Mouse (Mus musculus) left cerebral cortex, postnatal 10 days (tissue): ENCODE measurements around the gene Raet1d. TPM values are rescaled to one million over a fixed set of nuclear protein-coding genes. Genes with fewer than 3 reads are reported as not detected.
"Not testable (repeated sequence)": the region's sequence is repeated elsewhere in the genome, so short reads cannot be mapped to it uniquely, and the experiment has no call there.

Experiments used
- DNase-seq, 2 experiments: peaks; one replicate each; pipeline ENCODE4 v3.0.0; 2021 to 2022; ENCODE audit warnings: low spot score in 2 of 2, mixed read lengths in 1 of 2; ENCODE audit errors: extremely low spot score in 1 of 2
- intact Hi-C: fragments of 180-260 bp; cut with DNase I; formaldehyde crosslinking; loops from one replicate; pipeline ENCODE4 v1.15.1; 2025
- total RNA-seq, 2 experiments: library from RNA; stranded (reverse); gene quantifications; 2 replicates each; pipeline ENCODE4 v1.2.3; 2021

Gene Raet1d
- total RNA-seq = not detected

DNA sequence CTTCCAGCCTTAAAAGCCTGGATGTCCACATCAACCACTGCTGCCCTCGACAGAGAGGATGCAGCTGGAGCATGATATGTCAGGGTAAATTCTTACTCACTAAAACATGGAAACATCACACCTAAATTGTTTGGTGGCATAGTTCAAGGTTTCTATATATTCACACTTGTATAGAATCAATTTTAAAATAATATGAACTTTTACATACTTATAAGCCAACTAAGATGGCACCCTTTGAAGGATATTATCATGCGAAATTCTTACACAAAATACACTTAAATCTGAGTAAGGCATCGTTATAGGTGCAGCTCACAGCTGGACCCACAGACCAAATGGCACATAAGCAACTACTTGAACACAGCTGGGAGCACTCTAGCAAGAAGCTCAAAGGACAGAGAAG lies at the start of gene Raet1d:
Raet1d (plus strand) TSS at position 301 of the 400 bp plus-strand sequence.
- not testable (repeated sequence) for DNase-seq

DNA sequence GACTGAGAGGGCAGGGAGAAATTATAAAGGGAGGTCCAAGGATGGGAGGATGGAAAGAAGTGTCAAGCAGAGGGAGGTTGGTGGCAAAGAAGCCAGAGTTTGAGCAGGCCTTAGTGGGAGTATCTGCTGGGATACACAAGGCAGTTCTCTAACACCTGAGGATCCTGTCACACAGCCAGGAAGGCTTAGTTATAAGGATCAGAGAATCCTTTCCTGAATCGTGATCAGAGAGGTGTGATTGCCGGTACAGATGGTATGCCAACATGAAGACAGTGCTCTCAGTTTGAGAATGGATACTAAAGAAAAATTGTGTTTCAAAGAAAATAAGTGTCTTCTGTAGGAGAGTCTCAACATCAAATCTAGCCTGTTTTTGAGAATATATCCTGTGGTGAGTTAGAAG lies 37.5 kb upstream of the Raet1d start:
- intact Hi-C loops = no loop called here
- no peak for DNase-seq

More for the DNA sequence above, at the start of gene Raet1d:
- intact Hi-C loops = not testable (repeated sequence)

DNA sequence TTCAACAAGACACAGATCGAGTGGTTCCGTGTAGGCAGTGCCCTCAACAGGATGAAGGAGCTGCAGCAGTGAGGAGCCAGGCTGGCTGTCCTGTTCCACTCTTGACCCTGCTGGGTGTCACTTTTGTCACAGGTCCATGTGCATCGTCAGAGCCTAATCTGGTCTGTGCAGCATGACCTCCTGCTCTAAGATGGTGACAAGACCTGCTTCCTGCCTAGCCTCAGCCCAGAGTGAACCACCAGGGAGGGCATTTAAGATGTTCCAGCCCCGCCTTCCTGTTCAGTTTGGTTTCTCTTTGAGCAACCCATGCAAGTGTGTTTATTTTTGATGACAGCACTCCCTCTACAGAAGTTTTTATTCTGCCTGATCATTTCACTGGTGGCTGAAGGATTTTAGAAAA lies 14.6 kb upstream of the Raet1d start:
- DNase-seq, intact Hi-C loops: not testable (repeated sequence)

DNA sequence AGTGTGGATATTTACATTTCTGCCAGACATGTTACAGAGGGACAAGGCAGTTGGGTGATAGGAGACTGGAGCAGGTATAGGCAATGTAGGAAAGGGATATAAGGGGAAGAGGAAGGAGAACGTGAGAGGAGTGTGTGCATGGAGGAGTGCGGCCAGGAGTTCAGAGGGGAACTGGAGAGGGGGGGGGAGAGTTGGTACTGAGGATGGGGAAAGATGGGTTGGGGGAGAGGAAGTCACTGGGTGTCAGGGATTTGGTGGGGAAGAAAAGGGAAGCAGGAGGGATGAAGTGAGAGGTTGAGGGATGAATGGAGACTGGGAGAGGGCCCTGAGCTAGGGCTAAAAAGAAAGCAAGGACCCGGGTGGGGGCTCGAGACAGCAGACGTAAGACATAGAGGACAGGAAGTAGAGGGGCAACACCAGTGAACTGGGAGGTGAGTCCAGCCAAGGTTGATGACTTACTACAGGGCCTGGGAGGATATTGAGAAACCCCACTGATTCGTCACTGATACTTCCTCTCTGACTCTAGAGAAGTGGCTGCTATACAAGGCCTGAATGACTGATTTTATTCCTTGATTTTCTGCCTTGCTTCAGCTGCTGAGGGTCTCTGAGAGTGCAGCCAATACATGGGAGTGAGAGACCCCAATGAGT lies 6.7 kb upstream of the Raet1d start:
- intact Hi-C loops, DNase-seq: not testable (repeated sequence)

DNA sequence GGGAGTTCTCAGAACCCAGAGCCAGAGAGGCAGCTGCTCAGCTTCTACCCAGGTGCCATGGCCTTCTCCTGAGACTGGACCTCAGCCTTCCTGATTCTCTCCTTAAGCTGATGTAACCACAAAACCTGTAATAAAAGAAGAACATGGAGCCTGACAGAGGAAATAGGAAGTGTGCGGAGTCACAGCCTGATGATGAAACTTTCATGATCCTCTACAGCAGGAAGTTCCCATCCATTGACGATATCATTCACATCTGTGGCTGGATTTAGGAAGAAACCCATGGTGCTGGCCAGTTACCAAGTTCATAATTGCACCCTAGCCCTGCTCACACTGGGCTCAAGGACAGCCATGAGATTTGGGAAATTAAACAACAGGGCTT lies 6.2 kb upstream of the Raet1d start:
- DNase-seq, intact Hi-C loops: not testable (repeated sequence)

DNA sequence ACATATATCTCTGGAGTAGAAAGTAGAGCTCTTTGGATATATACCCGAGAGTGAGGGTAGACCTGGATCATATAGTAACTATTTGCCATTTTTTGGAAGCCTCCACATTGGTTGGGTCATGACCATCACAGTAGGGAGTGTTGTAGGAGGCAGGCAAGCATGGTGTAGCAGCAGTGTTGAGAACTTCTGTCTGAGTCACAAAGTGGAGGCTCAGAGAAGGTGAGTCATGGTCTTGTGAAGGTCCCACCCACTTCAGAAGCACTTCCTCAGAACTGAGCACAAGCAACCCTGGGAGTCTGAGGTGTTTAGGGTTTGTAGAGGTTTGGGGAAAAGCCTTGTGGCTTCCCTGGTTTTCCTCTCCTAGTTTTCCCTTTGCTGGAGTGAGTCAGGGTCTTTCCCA lies 3.0 kb upstream of the Raet1d start:
- DNase-seq, intact Hi-C loops: not testable (repeated sequence)

DNA sequence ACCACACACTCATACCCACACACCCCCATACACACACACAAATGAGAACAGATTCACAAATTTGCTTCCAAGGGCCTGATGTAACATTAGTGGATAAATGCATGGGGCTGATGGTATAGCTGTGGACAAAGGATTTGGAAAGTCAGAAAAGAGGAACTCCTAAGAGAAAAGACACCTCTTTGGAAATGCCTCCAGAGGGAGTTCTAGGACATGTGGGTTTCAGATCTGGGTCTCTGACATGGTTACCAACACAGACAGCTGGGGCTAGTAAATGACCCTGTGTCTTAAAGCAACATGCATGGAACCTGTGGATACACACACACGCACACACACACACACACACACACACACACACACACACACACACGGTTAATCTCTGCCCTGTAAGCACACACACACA lies 605 bp downstream of the Raet1d start:
- intact Hi-C loops, DNase-seq: not testable (repeated sequence)

DNA sequence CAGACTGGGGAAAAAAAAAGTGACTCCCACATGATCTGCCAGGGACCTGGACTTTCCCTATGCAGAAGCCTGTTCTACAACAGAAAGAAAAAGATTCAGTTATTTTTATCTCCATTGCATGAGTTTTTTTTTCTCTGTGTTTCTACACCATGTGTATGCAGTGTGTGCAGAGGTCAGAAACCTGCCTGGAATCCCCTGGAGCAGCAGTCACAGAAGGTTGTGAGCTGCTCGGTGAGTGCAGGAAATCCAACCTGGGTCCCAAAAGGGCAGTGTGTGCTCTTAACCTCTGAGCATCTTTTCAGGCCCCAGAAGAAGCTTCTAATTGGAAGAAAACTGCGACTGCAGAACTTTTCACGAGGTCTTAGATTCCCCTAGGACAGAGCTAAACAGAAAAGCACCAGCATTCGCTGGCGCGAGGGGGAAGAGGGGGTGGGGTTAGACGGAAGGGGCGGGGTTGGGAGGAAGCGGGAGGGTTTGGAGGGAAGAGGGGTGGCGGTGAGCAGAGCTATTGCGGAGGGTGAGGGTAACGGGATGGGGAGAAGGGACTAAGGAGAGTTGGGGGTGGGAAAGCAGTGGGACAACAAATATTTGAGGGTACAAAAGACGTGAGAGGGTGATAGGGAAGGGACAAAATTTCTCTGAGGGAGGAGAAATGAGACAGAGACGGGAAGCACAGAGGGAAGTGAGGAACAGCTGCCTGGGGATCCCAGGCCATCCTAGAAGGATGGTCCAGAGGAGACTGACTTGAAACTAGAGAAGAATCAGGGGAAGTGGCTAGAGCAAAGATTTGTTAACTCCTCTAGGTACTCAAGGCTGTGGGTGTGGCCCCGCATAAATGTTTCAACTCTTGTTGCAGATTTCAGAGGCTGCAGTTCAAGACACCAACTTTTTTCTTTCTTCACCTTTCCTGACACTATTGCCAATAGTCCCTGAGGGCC lies 1.3 kb downstream of the Raet1d start:
- DNase-seq, intact Hi-C loops: not testable (repeated sequence)

DNA sequence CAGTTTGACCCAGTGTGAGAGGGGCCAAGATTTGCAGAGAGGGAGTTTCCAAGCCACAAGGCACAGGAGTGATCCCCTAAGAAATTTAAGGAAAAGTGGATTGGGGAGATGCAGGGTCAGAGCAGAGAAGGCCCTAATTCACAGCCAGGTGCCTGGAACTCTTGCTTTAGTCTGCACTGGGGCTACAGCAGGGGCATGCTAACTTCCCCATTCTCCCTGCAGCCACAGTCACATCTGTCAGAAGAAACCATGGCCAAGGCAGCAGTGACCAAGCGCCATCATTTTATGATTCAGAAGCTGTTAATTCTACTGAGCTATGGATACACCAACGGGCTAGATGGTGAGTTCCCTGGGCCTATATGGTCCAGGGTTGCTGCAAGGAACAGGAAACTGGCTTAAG lies 2.1 kb downstream of the Raet1d start:
- DNase-seq, intact Hi-C loops: not testable (repeated sequence)

DNA sequence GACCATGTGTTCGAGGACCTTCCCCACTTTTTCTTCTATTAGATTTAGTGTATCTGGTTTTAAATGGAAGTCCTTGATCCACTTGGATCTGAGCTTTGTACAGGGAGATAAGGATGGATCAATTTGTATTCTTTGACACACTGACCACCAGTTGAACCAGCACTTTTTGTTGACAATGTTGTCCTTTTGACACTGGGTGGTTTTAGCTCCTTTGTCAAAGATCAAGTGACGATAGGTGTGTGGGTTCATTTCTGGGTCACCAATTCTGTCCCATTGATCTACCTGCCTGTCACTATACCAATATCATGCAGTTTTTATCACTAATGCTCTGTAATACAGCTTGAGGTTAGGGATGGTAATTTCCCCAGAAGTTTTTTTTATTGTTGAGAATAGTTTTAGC lies 4.6 kb downstream of the Raet1d start:
- DNase-seq, intact Hi-C loops: not testable (repeated sequence)

DNA sequence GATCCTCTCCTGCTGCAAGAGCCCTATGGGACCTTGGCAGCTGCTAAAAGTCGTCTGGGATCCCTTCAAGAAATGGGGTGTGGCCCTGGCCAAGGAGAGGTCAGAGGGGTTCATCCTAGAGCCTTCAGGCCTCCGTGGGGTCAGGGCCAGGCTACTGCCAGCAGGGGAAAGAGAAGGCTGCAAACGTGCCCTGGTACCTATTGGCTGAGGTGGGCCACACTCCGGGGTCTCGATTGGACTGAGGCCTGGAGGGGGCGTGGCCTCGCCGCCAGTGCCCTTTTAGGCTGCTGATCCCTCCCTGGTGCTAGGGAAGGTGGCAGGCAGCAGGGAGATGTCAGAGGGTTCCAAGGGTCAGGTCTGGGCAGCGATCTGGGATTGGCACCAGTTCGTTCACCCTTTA lies 20.9 kb downstream of the Raet1d start:
- intact Hi-C loops, DNase-seq: not testable (repeated sequence)

DNA sequence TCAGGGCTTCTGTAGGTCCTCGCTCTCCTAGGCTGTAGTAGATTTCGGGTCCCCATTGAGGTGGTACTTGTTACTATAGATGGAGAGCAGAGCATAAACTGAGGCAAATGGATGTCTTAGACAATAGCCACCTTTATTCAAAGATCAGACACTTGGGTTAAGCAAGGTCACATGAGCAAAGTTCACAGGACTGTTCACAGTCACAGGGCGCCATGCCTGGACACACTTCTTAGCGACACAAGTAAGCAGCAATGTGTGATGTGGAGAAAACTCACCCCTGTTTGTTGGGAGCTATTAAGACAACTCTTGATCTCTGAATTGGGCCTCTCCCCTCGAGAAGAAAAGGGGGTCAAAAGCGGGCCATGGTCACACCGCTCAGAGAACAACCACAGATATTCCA lies 29.8 kb downstream of the Raet1d start:
- intact Hi-C loops, DNase-seq: not testable (repeated sequence)

DNA sequence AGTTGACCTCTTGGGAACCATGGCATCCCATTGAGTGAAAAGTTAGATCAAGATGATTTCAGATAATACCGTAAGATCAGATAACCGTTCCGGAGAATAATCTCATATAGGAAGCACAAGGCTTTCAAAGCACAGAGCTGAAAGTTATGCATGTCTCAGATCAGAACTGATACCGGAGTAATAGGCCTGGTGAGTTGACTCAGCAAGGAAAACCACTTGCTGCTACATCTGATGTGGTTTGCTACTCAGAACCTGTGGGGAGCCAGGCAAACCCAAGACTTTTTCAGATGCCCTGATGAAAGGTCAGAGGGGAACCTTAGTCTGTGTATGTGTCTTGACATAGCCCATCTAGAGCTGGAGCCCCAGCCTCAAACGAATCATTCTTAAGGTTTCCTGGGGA lies 31.3 kb downstream of the Raet1d start:
- DNase-seq, intact Hi-C loops: not testable (repeated sequence)

DNA sequence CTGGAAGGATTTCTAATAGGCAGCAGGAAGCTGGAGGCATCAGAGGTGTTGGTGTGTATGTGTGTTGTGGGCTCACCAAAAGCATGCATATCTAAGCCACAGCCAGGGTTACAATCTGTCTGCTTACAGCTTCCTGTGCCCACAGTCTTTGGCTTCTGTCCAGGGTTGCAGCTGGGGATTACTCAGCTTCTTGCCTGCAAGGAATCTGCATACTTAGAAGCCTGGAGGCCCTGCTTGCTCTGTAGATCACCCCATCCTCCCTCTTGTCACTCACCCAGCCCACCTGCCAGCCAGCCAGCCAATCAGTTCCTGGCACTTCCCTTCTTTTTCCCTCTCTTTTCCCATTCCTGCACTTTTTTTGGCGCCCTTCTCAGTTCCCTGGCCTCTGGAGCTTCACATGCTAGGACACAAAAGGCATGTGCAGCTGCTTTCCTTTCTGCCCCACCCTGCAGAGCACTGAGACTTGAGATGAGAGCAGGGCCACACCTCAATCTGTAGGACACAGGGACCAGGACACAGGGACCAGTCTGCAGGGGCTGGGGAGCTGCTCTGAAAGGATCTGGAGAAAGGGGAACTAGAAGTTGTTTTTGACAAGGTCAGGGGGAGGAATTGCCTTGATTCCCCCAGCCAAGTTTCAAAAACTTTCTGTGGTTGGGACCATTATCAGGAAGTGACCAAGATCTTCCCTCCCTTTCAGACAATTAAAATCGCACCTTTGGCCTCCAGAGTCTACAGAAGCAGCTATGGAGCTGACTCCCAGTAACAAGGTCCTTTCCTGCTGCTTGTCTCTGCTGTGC lies 32.9 kb downstream of the Raet1d start:
- DNase-seq, intact Hi-C loops: not testable (repeated sequence)

DNA sequence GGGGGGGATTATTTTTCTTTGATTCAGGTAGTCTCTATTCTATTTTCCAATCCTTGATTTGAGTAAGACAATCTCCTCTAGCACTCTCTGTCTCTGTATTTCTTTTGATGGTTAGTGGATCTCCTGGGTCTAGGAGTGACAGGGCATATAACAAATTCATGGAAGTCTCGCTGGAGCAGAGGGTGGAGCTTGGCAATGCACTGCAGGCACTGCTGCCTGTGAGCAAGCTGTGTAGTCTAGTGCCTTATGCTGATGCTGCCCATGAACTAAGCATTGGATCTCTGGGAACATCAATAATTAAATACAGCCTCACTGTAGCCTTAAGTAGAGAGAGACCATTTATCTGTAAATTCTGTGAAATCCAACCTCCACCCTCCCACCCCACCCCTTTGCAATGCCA lies 36.3 kb downstream of the Raet1d start:
- DNase-seq, intact Hi-C loops: not testable (repeated sequence)

DNA sequence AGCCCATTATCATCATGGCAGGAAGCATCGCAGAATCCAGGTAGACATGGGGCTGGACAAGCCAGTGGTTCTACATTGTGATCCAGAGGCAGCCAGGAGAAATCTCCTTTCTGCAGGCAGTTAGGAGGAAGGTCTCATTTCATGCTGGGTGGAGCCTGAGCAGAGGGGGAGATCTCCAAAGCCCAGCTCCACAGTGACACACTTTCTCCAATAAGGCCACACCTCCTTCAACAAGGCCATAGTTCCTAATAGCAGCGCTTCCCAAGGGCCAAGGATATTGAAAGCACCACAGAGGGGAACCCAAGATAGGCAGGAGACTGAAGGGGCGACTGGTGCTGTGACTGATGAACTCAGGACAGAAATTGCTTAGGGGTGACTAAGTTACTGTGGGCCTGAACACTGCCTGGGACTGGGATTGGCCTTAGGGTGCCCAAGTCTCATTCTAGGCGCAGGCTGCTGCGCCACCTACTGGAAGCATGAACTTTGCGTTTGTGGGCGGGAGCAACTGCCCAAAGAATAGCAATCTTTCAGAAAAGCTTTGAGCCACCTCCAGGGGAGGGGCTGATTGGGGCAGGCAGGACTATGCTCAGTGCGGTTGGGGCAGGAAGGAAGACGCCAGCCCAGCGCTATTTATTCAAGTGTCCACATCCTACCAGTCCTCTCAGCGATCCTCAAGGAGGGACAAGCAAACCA lies 42.0 kb downstream of the Raet1d start:
- DNase-seq = peak in 1 of 2 experiments; percentile 30
- intact Hi-C loops = not testable (repeated sequence)

DNA sequence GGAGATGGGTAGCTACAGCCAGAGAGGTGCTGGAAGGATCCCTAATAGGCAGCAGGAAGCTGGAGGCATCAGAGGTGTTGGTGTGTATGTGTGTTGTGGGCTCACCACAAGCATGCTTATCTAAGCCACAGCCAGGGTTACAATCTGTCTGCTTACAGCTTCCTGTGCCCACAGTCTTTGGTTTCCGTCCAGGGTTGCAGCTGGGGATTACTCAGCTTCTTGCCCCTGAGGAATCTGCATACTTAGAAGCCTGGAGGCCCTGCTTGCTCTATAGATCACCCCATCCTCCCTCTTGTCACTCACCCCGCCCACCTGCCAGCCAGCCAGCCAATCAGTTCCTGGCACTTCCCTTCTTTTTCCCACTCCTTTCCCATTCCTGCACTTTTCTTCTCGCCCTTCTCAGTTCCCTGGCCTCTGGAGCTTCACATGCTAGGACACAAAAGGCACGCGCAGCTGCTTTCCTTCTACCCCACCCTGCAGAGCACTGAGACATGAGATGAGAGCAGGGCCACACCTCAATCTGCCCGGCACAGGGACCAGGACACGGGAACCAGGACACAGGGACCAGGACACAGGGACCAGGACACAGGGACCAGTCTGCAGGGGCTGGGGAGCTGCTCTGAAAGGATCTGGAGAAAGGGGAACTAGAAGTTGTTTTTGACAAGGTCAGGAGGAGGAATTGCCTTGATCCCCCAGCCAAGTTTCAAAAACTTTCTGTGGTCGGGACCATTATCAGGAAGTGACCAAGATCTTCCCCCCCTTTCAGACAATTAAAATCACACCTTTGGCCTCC lies 53.5 kb downstream of the Raet1d start:
- DNase-seq = peak in 1 of 2 experiments; percentile 23
- intact Hi-C loops = not testable (repeated sequence)
